ENCODE assay signal across 21 mouse cellular contexts in the genomic region with DNA sequence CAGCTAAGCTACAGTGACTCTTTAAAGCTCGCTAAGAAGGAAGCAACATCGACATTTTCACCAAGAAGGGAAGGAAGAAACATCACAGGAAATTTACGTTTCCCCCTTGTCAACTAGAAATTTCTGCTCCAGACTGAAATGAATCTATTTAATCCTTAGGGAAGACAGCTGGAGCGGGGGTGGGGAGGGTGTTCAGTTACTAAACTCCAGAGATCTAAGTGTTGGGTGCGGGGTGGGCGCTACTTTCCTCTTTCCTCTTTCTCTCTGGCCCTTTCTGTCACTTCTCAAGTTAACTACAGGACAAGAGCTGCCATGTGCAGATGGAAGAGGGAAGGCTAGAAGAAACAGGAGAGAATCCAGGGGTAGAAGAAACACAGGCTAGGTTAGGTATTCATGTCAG.
DNase-seq lines count a peak whose midpoint lies in the region; ATAC-seq and TF ChIP-seq lines count a peak whose summit lies in the region.
"Had no signal": no experiment of that assay in that cellular context is flagged by ENCODE, and none has a peak within 500 bp of the region (broad histone marks: within the 10 kb centered on the region; RNA-seq: fewer than 3 reads in every experiment).

No protein-coding gene starts in this region.

- 37% methylated on average over 6 of the region's 6 CpGs for WGBS in embryonic facial prominence, embryonic 14.5 days
- WGBS in lung, adult 2 months = 45% methylated on average over 6 of the region's 6 CpGs
- WGBS in midbrain, embryonic 16.5 days = 79% methylated on average over 6 of the region's 6 CpGs

- no peak overlapping the region for H3K27ac ChIP-seq in embryonic facial prominence, embryonic 14.5 days (replicated peaks; ENCODE audit: low read depth, low read length)
- no peak overlapping the region for H3K27ac ChIP-seq in midbrain, embryonic 16.5 days (ENCODE audit: low read length)
- H3K27ac ChIP-seq: hindbrain, postnatal 0 days; liver, embryonic 12.5 days; neural tube, embryonic 13.5 days had no signal

- TF ChIP-seq POLR2A in lung, adult 2 months (IDR thresholded peaks at IDR 0.05; ENCODE audit: borderline replicate concordance, extremely low read depth, low read depth, low read length) = no peak

- DNase-seq in frontal cortex, adult 2 months (ENCODE audit: extremely low spot score in 1 of 2, low spot score in 1 of 2) = peak; percentile 19 to 61
- no peak for DNase-seq in frontal cortex, postnatal 14 days (ENCODE audit: low spot score in 2 of 2)
- DNase-seq in left cerebral cortex, adult 18-20 months (ENCODE audit: low spot score in 2 of 2) = peak; percentile 7 to 38
- DNase-seq in left cerebral cortex, adult 11 months (ENCODE audit: low spot score) = no peak
- peak; percentile 67 for DNase-seq in embryonic facial prominence, embryonic 14.5 days (ENCODE audit: low spot score)
- peak; percentile 55 for DNase-seq in right cerebral cortex, postnatal 14 days
- no peak for DNase-seq in lung, adult 2 months
- DNase-seq: B cell, adult 2 months; cerebellum, adult 11 months; gastrocnemius, postnatal 36 days; heart, postnatal 36 days; kidney, postnatal 36 days; lung, postnatal 10 days had no signal

- H3K4me3 ChIP-seq in embryonic facial prominence, embryonic 14.5 days (ENCODE audit: low read depth, low read length) = no peak overlapping the region
- no peak overlapping the region for H3K4me3 ChIP-seq in lung, adult 2 months (replicated peaks; ENCODE audit: extremely low read depth, low read depth, low read length)
- H3K4me3 ChIP-seq in midbrain, embryonic 16.5 days (ENCODE audit: low read depth, low read length) = no peak overlapping the region
- H3K4me3 ChIP-seq: heart, embryonic 12.5 days; liver, embryonic 12.5 days; megakaryocyte, embryonic 14.5 days; neural tube, embryonic 13.5 days had no signal

- no peak for TF ChIP-seq CTCF in lung, adult 2 months (IDR thresholded peaks at IDR 0.05; ENCODE audit: insufficient read depth, low read length)

- no peaks in the 10 kb centered on the region for H3K27me3 ChIP-seq in embryonic facial prominence, embryonic 14.5 days (replicated peaks; ENCODE audit: control insufficient read depth, insufficient read depth, low read length)
- H3K27me3 ChIP-seq in midbrain, embryonic 16.5 days (ENCODE audit: control insufficient read depth, insufficient read depth, low read depth, low read length) = no peaks in the 10 kb centered on the region
- H3K27me3 ChIP-seq: heart, embryonic 12.5 days; liver, embryonic 12.5 days; megakaryocyte, embryonic 14.5 days; neural tube, embryonic 13.5 days; Patski had no signal

- H3K36me3 ChIP-seq in embryonic facial prominence, embryonic 14.5 days (ENCODE audit: control insufficient read depth, insufficient read depth, low read length) = no peaks in the 10 kb centered on the region
- H3K36me3 ChIP-seq in midbrain, embryonic 16.5 days (ENCODE audit: control insufficient read depth, insufficient read depth, low read length) = no peaks in the 10 kb centered on the region
- H3K36me3 ChIP-seq: heart, embryonic 12.5 days; liver, embryonic 12.5 days; neural tube, embryonic 13.5 days had no signal

- no peak overlapping the region for H3K9ac ChIP-seq in embryonic facial prominence, embryonic 14.5 days (ENCODE audit: low read depth, low read length)
- no peak overlapping the region for H3K9ac ChIP-seq in midbrain, embryonic 16.5 days (ENCODE audit: low read depth, low read length)
- H3K9ac ChIP-seq: heart, embryonic 12.5 days; liver, embryonic 12.5 days; neural tube, embryonic 13.5 days had no signal

- no peaks in the 10 kb centered on the region for H3K9me3 ChIP-seq in embryonic facial prominence, embryonic 14.5 days (ENCODE audit: control insufficient read depth, low read length)
- H3K9me3 ChIP-seq in midbrain, embryonic 16.5 days (replicated peaks; ENCODE audit: control insufficient read depth, low read length, poor library complexity, severe bottlenecking) = no peaks in the 10 kb centered on the region
- H3K9me3 ChIP-seq: heart, embryonic 12.5 days; liver, embryonic 12.5 days; megakaryocyte, embryonic 14.5 days; neural tube, embryonic 13.5 days had no signal

- H3K4me1 ChIP-seq in embryonic facial prominence, embryonic 14.5 days (ENCODE audit: control insufficient read depth, insufficient read depth, low read length) = peaks cover 7% of the 10 kb centered on the region; the same call in 1 of the 2 replicates
- H3K4me1 ChIP-seq in lung, adult 2 months (ENCODE audit: control insufficient read depth, insufficient read depth, low read length) = no peaks in the 10 kb centered on the region
- H3K4me1 ChIP-seq in midbrain, embryonic 16.5 days (ENCODE audit: control insufficient read depth, insufficient read depth, low read length) = no peaks in the 10 kb centered on the region
- H3K4me1 ChIP-seq: heart, embryonic 12.5 days; liver, embryonic 12.5 days; megakaryocyte, embryonic 14.5 days; neural tube, embryonic 13.5 days had no signal

- no peak overlapping the region for H3K4me2 ChIP-seq in embryonic facial prominence, embryonic 14.5 days (ENCODE audit: low read depth, low read length)
- H3K4me2 ChIP-seq in midbrain, embryonic 16.5 days (ENCODE audit: low read length) = no peak overlapping the region
- H3K4me2 ChIP-seq: heart, embryonic 12.5 days; liver, embryonic 12.5 days; neural tube, embryonic 13.5 days had no signal

- peak; percentile 50; the same call in 1 of the 2 replicates for ATAC-seq in embryonic facial prominence, embryonic 14.5 days (ENCODE audit: low read depth)
- no peak for ATAC-seq in midbrain, embryonic 16.5 days
- ATAC-seq: forebrain, embryonic 16.5 days; hindbrain, postnatal 0 days; liver, embryonic 12.5 days; Patski had no signal

Comparison
In these comparisons a context has a peak if more than half of its experiments do, and no peak if none do; other contexts are left out.
1. DNase-seq: peak in frontal cortex, adult 2 months (2 of 2), left cerebral cortex, adult 18-20 months (2 of 2), embryonic facial prominence, embryonic 14.5 days (single experiment) and right cerebral cortex, postnatal 14 days (single experiment); none in frontal cortex, postnatal 14 days (0 of 2), left cerebral cortex, adult 11 months (single experiment) and lung, adult 2 months (single experiment).